Mouse (Mus musculus) heart, postnatal 10 days (tissue): Measurements from ENCODE around the gene Foxo6. TPM values are rescaled to one million over a fixed set of nuclear protein-coding genes. Genes with fewer than 3 reads are reported as not detected.

Experiments used
- DNase-seq, 2 experiments: peaks; one replicate each; pipeline ENCODE4 v3.0.0; 2021
- intact Hi-C: fragments of 180-260 bp; cut with DNase I; formaldehyde crosslinking; loops from one replicate; pipeline ENCODE4 v1.15.1; 2025
- total RNA-seq, 2 experiments: library from RNA; stranded (reverse); gene quantifications; 2 replicates each; pipeline ENCODE4 v1.2.3; 2021

The Foxo6 gene
- 1 to 10 TPM; 4.9 to 7.9 TPM for total RNA-seq

- peak; percentile 97 for DNase-seq
- intact Hi-C loops: no loop called here
Observed at GRCm38 (mm10) chr4:120287290-120288111, at the start of gene Foxo6. Foxo6 (minus strand) TSS chr4:120287349.

GRCm38 (mm10) chr4:120334316-120334715 lies 47.2 kb upstream of the Foxo6 start:
- intact Hi-C loops: no loop called here
- no peak for DNase-seq

- intact Hi-C loops: no loop called here
Observed at GRCm38 (mm10) chr4:120332934-120333421, 45.8 kb upstream of the Foxo6 start.

GRCm38 (mm10) chr4:120332405-120332933 lies 45.3 kb upstream of the Foxo6 start:
- intact Hi-C loops: no loop called here
- no peak for DNase-seq

More at GRCm38 (mm10) chr4:120332934-120333421, 45.8 kb upstream of the Foxo6 start:
- no peak for DNase-seq

GRCm38 (mm10) chr4:120331992-120332391 lies 44.8 kb upstream of the Foxo6 start:
- no peak for DNase-seq
- intact Hi-C loops: no loop called here

GRCm38 (mm10) chr4:120331541-120331940 lies 44.4 kb upstream of the Foxo6 start:
- intact Hi-C loops: no loop called here
- no peak for DNase-seq

- intact Hi-C loops: no loop called here
- no peak for DNase-seq
Observed at GRCm38 (mm10) chr4:120325748-120326147, 38.6 kb upstream of the Foxo6 start.

- no peak for DNase-seq
- intact Hi-C loops: no loop called here
Observed at GRCm38 (mm10) chr4:120325051-120325450, 37.9 kb upstream of the Foxo6 start.

GRCm38 (mm10) chr4:120323858-120324257 lies 36.7 kb upstream of the Foxo6 start:
- intact Hi-C loops: loop anchor here (1.0 kb wide), 2 partner anchors 94 to 99 kb away; no protein-coding TSS in a partner anchor
- no peak for DNase-seq

GRCm38 (mm10) chr4:120323198-120323597 lies 36.0 kb upstream of the Foxo6 start:
- intact Hi-C loops: loop anchor here (1.0 kb wide), 2 partner anchors 93 to 98 kb away; no protein-coding TSS in a partner anchor
- peak; percentile 32 to 69 for DNase-seq

GRCm38 (mm10) chr4:120317541-120317940 lies 30.4 kb upstream of the Foxo6 start:
- no peak for DNase-seq
- intact Hi-C loops: no loop called here

GRCm38 (mm10) chr4:120316716-120317115 lies 29.6 kb upstream of the Foxo6 start:
- no peak for DNase-seq
- intact Hi-C loops: no loop called here

GRCm38 (mm10) chr4:120314571-120314970 lies 27.4 kb upstream of the Foxo6 start:
- DNase-seq: no peak
- intact Hi-C loops: no loop called here

GRCm38 (mm10) chr4:120313309-120313708 lies 26.2 kb upstream of the Foxo6 start:
- no peak for DNase-seq
- intact Hi-C loops: no loop called here

- DNase-seq: no peak
- intact Hi-C loops: no loop called here
Observed at GRCm38 (mm10) chr4:120304580-120304979, 17.4 kb upstream of the Foxo6 start.

GRCm38 (mm10) chr4:120299287-120299686 lies 12.1 kb upstream of the Foxo6 start:
- no peak for DNase-seq
- intact Hi-C loops: no loop called here

GRCm38 (mm10) chr4:120291106-120291822 lies 4.1 kb upstream of the Foxo6 start:
- peak; percentile 91 for DNase-seq
- intact Hi-C loops: no loop called here

- peak; percentile 67 to 69 for DNase-seq
- intact Hi-C loops: no loop called here
Observed at GRCm38 (mm10) chr4:120290486-120290885, 3.3 kb upstream of the Foxo6 start.

GRCm38 (mm10) chr4:120289181-120289965 lies 2.2 kb upstream of the Foxo6 start:
- intact Hi-C loops: no loop called here
- DNase-seq: peak; percentile 51 to 56

- intact Hi-C loops: no loop called here
- DNase-seq: no peak
Observed at GRCm38 (mm10) chr4:120286761-120287241, 348 bp downstream of the Foxo6 start.
